Mouse (Mus musculus): ENCODE measurements around the gene Adamtsl4.
A peak's percentile ranks its signal among the peaks of the same experiment; 100 is the strongest.
"Not testable (repeated sequence)": the region's sequence is repeated elsewhere in the genome, so short reads cannot be mapped to it uniquely, and the experiment has no call there.

Gene Adamtsl4

DNA sequence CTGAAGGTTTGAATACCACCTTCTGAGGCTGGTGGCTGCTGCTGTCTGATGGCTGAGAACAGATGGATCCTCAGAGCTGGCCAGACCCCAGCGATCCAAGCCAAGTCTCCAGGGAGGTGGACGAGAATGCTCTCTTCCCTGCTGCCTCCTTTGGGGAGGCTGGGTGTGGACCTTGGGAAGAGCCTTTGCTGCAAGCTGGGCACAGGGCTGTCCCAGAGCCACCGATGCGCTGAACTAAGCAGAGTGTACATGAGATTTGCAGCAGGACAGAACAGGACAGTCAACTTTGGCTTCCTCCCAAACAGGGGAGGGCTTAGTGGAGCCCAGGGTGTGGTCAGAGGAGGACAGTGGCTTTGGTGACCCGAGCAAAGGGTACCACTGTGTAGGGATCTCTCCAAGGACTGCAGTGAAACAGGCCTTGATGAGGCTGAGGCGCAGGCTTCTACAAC is 12.5 kb upstream of the Adamtsl4 start:
- peak; percentile 73 for DNase-seq (ENCODE audit: low read depth, low spot score)

DNA sequence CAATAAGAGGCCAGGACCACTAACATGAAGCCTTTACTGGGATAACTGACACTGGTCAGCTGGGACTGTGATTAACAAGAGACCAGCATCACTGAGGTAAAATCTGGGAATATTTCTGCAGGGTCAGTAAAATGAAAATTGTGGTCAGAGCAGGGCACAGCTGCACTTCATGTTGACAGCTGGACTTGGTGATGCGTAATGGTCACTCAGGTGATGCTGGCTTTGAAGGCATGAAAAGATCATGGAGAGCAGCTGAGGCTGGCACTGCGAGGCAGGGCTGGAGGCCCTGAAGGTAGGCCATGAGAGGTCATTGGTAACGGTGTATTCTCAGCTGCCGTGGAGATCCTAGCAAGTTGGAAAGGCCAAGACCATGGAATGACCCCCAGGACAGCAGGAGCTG is 10.6 kb upstream of the Adamtsl4 start:
- no peak for DNase-seq (ENCODE audit: low read depth, low spot score)

- peak; percentile 61 for DNase-seq (ENCODE audit: low read depth, low spot score)
Measured at GRCm38 (mm10) chr3:95696360-95696759, 8.6 kb upstream of the Adamtsl4 start.

DNA sequence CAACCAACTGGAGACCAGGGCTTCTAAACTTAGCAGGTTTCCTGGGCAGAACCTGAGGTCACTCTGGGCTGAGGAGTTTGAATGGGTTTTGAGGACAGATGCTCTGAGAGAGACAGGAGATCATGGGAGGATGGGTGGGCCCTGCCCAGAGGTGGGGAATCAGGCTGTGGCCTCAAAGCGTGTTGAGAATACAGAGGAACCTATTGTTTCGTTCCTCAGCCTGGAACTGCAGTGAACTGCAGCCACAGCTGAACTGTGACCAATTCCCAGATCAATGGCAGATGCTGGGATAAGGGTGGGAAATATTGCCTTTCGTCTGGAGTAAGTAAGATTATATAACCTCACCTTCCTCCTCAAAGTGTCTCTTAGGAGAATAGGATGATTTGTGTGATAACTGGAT is 8.1 kb upstream of the Adamtsl4 start:
- DNase-seq (ENCODE audit: low read depth, low spot score): no peak

- no peak for DNase-seq (ENCODE audit: low read depth, low spot score)
Measured at GRCm38 (mm10) chr3:95694808-95695703, 7.3 kb upstream of the Adamtsl4 start.

DNA sequence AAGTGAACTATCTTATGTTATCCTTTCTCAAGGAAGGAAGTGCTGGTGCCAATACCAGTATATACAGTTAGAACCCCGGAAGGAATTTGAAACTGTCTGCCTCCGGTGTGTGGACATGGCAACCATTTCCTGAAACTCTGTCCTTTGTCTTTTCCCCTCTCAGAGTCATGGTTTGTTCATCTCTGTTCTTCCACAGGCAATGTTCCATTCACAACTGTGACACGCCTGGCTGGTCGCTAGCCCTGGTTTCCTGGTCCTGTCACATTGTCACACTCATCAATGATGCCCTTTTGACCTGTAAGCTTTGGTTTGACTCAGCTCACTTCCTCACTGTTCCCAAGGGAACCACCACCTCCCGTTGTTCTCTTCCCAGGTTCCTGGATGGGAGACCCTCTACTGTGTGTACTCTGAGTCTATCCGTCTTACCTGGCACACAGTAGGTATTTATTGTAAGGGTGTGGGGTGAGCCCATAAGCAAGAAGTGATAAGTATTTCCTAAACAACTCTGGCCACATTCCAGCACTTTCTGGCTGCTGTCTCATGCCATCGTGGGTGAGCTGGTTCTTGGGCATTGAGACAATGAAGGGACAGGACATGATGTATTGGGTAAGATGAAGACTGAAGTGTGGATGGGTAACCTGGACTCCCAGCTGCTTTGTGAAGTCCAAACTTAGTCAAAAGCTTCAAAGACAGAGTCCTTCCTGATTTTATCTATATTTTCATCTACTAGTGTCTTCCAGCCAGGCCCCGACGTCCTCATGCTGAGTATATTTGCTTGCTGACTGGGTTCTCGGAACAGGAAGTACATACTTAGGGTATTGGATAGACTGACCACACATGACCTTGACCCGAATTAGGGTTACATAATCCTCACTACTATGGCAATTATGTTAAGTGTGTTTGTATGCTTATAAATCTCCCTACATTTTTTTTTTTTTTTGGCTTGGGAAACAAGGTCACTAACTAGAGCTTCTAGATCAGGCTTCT is 6.4 kb upstream of the Adamtsl4 start:
- DNase-seq (ENCODE audit: low read depth, low spot score): no peak

GRCm38 (mm10) chr3:95692677-95693076 is 5.0 kb upstream of the Adamtsl4 start:
- DNase-seq (ENCODE audit: low read depth, low spot score): peak; percentile 85

GRCm38 (mm10) chr3:95690552-95690951 is 2.8 kb upstream of the Adamtsl4 start:
- not testable (repeated sequence) for DNase-seq (ENCODE audit: low read depth, low spot score)

DNA sequence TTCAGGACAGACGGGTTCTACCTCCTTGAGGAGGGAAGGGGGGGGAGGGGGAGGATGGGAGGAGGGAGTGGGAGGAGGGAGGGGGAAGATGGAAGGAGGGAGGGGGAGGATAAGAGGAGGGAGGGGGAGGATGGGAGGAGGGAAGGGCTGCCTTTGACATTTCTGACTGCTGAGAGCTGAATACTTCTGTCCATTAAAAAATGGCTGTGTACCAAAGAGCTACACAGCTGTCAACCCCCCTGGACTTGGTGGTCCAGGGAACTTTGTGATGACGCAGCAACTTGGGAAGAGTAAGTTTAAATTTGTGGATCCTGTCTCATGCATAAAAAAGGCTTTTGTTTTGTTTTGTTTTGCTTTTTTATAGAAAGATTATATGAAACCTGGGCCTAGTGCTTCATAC is 2.2 kb upstream of the Adamtsl4 start:
- DNase-seq (ENCODE audit: low read depth, low spot score): no peak

DNA sequence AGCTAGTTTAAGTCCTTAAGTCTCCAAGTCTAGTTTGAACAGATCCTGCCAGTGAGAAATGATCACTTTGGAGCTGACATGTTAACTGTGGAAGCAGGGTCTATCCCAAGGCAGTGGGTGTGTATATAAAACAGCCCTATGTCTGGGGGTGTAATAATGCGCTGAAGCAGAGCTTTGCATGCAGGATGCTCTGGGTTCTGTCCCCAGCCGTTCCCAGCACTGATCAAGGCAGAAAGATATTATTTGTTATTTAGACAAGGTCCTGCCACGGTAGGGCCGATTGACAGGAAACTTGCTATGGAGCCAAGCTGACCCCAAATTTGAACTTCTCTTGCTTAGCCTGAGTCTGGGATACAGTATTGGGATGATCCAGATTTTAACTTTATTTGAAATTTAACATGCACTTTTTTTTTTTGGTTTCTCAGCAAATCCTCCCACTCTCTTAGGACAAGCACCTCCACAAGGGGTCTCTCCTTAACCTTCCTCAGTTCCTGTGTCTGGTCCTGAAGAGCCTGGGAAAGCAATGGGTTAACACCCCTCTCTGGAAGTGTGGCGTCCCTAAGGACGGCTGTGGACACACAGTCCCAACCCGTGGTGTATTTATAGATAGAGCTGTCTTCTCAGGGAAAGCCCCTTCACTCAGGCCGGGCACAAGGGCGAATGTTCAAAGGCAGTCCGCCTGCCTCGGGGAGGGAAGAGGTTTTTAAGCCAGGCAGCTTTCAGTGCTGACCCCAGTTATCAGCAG is 1.6 kb upstream of the Adamtsl4 start:
- no peak for DNase-seq (ENCODE audit: low read depth, low spot score)

DNA sequence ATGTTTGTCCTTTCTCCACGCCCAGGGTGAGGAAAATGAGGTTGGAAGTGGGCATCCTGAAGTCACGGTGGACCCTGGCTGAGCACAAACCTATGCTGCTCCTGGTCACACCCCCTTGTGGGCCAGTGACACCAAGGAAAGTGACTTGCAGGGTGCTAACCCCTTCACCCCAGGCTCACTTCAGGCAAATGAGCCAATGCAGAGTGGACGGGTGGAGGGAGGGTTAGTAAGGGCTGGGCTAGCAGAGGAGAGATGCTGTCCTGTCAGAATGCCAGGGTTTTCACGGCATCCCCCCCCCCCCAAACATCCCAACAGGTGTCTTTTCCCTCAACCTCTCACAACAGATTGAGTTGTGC is 571 bp downstream of the Adamtsl4 start:
- DNase-seq (ENCODE audit: low read depth, low spot score): no peak

- DNase-seq (ENCODE audit: low read depth, low spot score): no peak
Measured at GRCm38 (mm10) chr3:95686492-95687167, 1.1 kb downstream of the Adamtsl4 start.

- DNase-seq (ENCODE audit: low read depth, low spot score): no peak
Measured at GRCm38 (mm10) chr3:95685701-95686100, 2.0 kb downstream of the Adamtsl4 start.

DNA sequence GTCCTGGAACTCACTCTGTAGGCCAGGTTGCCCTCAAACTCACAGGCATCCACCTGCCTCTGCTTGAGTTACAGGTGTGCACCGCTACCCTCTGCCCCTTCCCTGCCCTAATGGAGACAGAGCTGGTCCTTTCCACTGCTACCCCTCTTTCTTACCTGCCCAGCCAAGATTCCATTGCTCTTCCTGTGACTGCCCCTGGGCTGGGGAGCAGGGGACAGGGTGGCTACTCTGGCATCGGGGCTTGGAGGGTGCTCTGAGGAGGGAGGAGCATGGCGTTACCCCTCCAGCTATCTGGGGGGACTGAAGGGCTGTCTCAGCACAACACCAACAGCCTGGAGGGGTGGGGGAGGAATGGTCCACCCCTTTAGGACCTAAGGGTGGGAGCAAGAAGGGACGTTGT is 2.4 kb downstream of the Adamtsl4 start:
- no peak for DNase-seq (ENCODE audit: low read depth, low spot score)

- no peak for DNase-seq (ENCODE audit: low read depth, low spot score)
Measured at GRCm38 (mm10) chr3:95684846-95685245, 2.9 kb downstream of the Adamtsl4 start.

- DNase-seq (ENCODE audit: low read depth, low spot score): no peak
Measured at GRCm38 (mm10) chr3:95682878-95683277, 4.8 kb downstream of the Adamtsl4 start.

- no peak for DNase-seq (ENCODE audit: low read depth, low spot score)
Measured at GRCm38 (mm10) chr3:95681365-95681764, 6.4 kb downstream of the Adamtsl4 start.

GRCm38 (mm10) chr3:95680673-95681072 is 7.0 kb downstream of the Adamtsl4 start:
- no peak for DNase-seq (ENCODE audit: low read depth, low spot score)

GRCm38 (mm10) chr3:95679551-95679950 is 8.2 kb downstream of the Adamtsl4 start:
- DNase-seq (ENCODE audit: low read depth, low spot score): no peak

- DNase-seq (ENCODE audit: low read depth, low spot score): no peak
Measured at GRCm38 (mm10) chr3:95677420-95678090, 10.2 kb downstream of the Adamtsl4 start.

Measured in skeletal muscle tissue, adult 2 months (tissue).